Comparison of ENCODE assay signal across 8 mouse cellular contexts in genomic region chr14:51985301-51986152, GRCm38 (mm10). TPM values are rescaled to one million over a fixed set of nuclear protein-coding genes. Genes with fewer than 3 reads are reported as not detected.
A peak's percentile ranks its signal among the peaks of the same experiment; 100 is the strongest.
DNase-seq lines count a peak whose midpoint lies in the region; ATAC-seq and TF ChIP-seq lines count a peak whose summit lies in the region.

No protein-coding gene starts in this region.

- peak; percentile 57 for TF ChIP-seq POLR2A in heart, adult 2 months (IDR thresholded peaks at IDR 0.05; ENCODE audit: insufficient read depth, low read depth, low read length)
- TF ChIP-seq POLR2A in kidney, adult 2 months (IDR thresholded peaks at IDR 0.05; ENCODE audit: low read depth, low read length), result peak; percentile 13

- intact Hi-C loops in heart, adult 2 months (cut with DNase I), result loop anchor here (2.0 kb wide), 1 partner anchor 23 kb away; no protein-coding TSS in a partner anchor

- peaks cover 5% of the 10 kb centered on the region for H3K79me3 ChIP-seq in C2C12 (ENCODE audit: low read depth)

- peak overlapping the region; percentile 98 for H3K27ac ChIP-seq in embryonic facial prominence, embryonic 12.5 days
- H3K27ac ChIP-seq in heart, adult 2 months, result peak overlapping the region; percentile 85
- H3K27ac ChIP-seq in kidney, adult 2 months (ENCODE audit: insufficient read depth, low read depth, low read length), result peak overlapping the region; percentile 66
- peak overlapping the region; percentile 70 for H3K27ac ChIP-seq in liver, postnatal 0 days (ENCODE audit: low read depth)
- H3K27ac ChIP-seq in neural tube, embryonic 13.5 days (replicated peaks), result peak overlapping the region; percentile 90

- H3K79me2 ChIP-seq in C2C12 (ENCODE audit: control insufficient read depth, insufficient read depth), result peaks cover 29% of the 10 kb centered on the region
- H3K79me2 ChIP-seq in heart, adult 2 months (replicated peaks; ENCODE audit: control insufficient read depth, insufficient read depth, low read length), result no peaks in the 10 kb centered on the region

- H3K36me3 ChIP-seq in C2C12 (ENCODE audit: control insufficient read depth, insufficient read depth), result peaks cover 24% of the 10 kb centered on the region
- peaks cover 35% of the 10 kb centered on the region for H3K36me3 ChIP-seq in embryonic facial prominence, embryonic 12.5 days
- H3K36me3 ChIP-seq in heart, adult 2 months (ENCODE audit: control insufficient read depth, insufficient read depth, low read length), result no peaks in the 10 kb centered on the region
- H3K36me3 ChIP-seq in kidney, adult 2 months (ENCODE audit: control insufficient read depth, insufficient read depth, low read length), result no peaks in the 10 kb centered on the region
- peaks cover 4% of the 10 kb centered on the region; the same call in 1 of the 2 replicates for H3K36me3 ChIP-seq in liver, postnatal 0 days (replicated peaks; ENCODE audit: insufficient read depth, low read length)
- peaks cover 32% of the 10 kb centered on the region for H3K36me3 ChIP-seq in neural tube, embryonic 13.5 days

- peak overlapping the region; percentile 81 for H3K9ac ChIP-seq in embryonic facial prominence, embryonic 12.5 days
- peak overlapping the region; percentile 69 for H3K9ac ChIP-seq in heart, adult 2 months (ENCODE audit: low read depth, low read length)
- peak overlapping the region; percentile 74 for H3K9ac ChIP-seq in liver, postnatal 0 days (replicated peaks)
- peak overlapping the region; percentile 83 for H3K9ac ChIP-seq in neural tube, embryonic 13.5 days

- H3K4me1 ChIP-seq in embryonic facial prominence, embryonic 12.5 days, result peaks cover 34% of the 10 kb centered on the region
- H3K4me1 ChIP-seq in heart, adult 2 months (ENCODE audit: control insufficient read depth, insufficient read depth, low read length), result no peaks in the 10 kb centered on the region
- H3K4me1 ChIP-seq in kidney, adult 2 months (ENCODE audit: control insufficient read depth, insufficient read depth, low read length), result no peaks in the 10 kb centered on the region
- peaks cover 32% of the 10 kb centered on the region for H3K4me1 ChIP-seq in liver, postnatal 0 days (ENCODE audit: insufficient read depth)
- peaks cover 46% of the 10 kb centered on the region for H3K4me1 ChIP-seq in neural tube, embryonic 13.5 days (replicated peaks)

- TF ChIP-seq CTCF in C2C12 (IDR thresholded peaks at IDR 0.05; ENCODE audit: control insufficient read depth, insufficient read depth, insufficient read length), result no peak
- TF ChIP-seq CTCF in heart, adult 2 months (IDR thresholded peaks at IDR 0.05), result no peak
- TF ChIP-seq CTCF in kidney, adult 2 months (conservative IDR thresholded peaks at IDR 0.05; ENCODE audit: insufficient read depth, insufficient read length, low read depth, low read length), result no peak
- TF ChIP-seq CTCF in liver, postnatal 0 days (IDR thresholded peaks at IDR 0.05; ENCODE audit: low read depth), result no peak

- DNase-seq in adrenal gland, postnatal 10 days, result peak; percentile 84
- DNase-seq in heart, adult 2 months, result peak; percentile 86 to 91
- peak; percentile 77 for DNase-seq in kidney, adult 2 months
- peak; percentile 52 for DNase-seq in liver, postnatal 0 days
- peak; percentile 54 to 85 for DNase-seq in urinary bladder, postnatal 36 days (ENCODE audit: low spot score in 2 of 2)

- no peaks in the 10 kb centered on the region for H3K9me3 ChIP-seq in embryonic facial prominence, embryonic 12.5 days
- no peaks in the 10 kb centered on the region for H3K9me3 ChIP-seq in liver, postnatal 0 days (ENCODE audit: low read length)
- no peaks in the 10 kb centered on the region for H3K9me3 ChIP-seq in neural tube, embryonic 13.5 days

- 0 out of 2 replicates have a peak, but pooled peaks have one; percentile 14 for TF ChIP-seq EP300 in heart, adult 2 months (IDR thresholded peaks at IDR 0.05; ENCODE audit: insufficient read depth, low read depth, low read length)
- no peak for TF ChIP-seq EP300 in liver, postnatal 0 days (IDR thresholded peaks at IDR 0.05; ENCODE audit: low read depth)

- H3ac ChIP-seq in C2C12 (ENCODE audit: control insufficient read depth, insufficient read length, low read depth), result peak overlapping the region; percentile 99

- under 1% methylated on average over 27 of the region's 27 CpGs for WGBS in embryonic facial prominence, embryonic 12.5 days
- 3% methylated on average over 27 of the region's 27 CpGs for WGBS in heart, adult 2 months
- 9% methylated on average over 27 of the region's 27 CpGs for WGBS in kidney, adult 2 months
- WGBS in liver, postnatal 0 days (ENCODE audit: insufficient replicate concordance), result 3% methylated on average over 27 of the region's 27 CpGs
- 0% methylated on average over 26 of the region's 27 CpGs for WGBS in neural tube, embryonic 13.5 days

- peak overlapping the region; percentile 59 for H3K4me3 ChIP-seq in C2C12 (ENCODE audit: insufficient read depth, poor library complexity, severe bottlenecking)
- H3K4me3 ChIP-seq in embryonic facial prominence, embryonic 12.5 days, result peak overlapping the region; percentile 72
- peak overlapping the region; percentile 82 for H3K4me3 ChIP-seq in heart, adult 2 months
- H3K4me3 ChIP-seq in kidney, adult 2 months (ENCODE audit: insufficient read depth, low read depth, low read length), result peak overlapping the region; percentile 80
- H3K4me3 ChIP-seq in liver, postnatal 0 days (ENCODE audit: low read depth, low read length), result peak overlapping the region; percentile 74
- peak overlapping the region; percentile 74 for H3K4me3 ChIP-seq in neural tube, embryonic 13.5 days

- no peaks in the 10 kb centered on the region for H3K27me3 ChIP-seq in C2C12 (ENCODE audit: control insufficient read depth, insufficient read depth, insufficient read length)
- H3K27me3 ChIP-seq in embryonic facial prominence, embryonic 12.5 days, result no peaks in the 10 kb centered on the region
- no peaks in the 10 kb centered on the region for H3K27me3 ChIP-seq in heart, adult 2 months (ENCODE audit: control insufficient read depth, insufficient read depth, low read length)
- no peaks in the 10 kb centered on the region for H3K27me3 ChIP-seq in kidney, adult 2 months (replicated peaks; ENCODE audit: control insufficient read depth, insufficient read depth, low read length)
- no peaks in the 10 kb centered on the region; the same call in 1 of the 2 replicates for H3K27me3 ChIP-seq in liver, postnatal 0 days (ENCODE audit: insufficient read depth, low read length)
- H3K27me3 ChIP-seq in neural tube, embryonic 13.5 days, result no peaks in the 10 kb centered on the region

- peak; percentile 67 for ATAC-seq in embryonic facial prominence, embryonic 12.5 days (ENCODE audit: insufficient number of reproducible peaks, insufficient read depth, low FRiP score, low TSS enrichment)
- peak; percentile 57 for ATAC-seq in liver, postnatal 0 days
- ATAC-seq in neural tube, embryonic 13.5 days (ENCODE audit: low read depth), result peak; percentile 51

- H3K4me2 ChIP-seq in embryonic facial prominence, embryonic 12.5 days (replicated peaks), result peak overlapping the region; percentile 73
- H3K4me2 ChIP-seq in liver, postnatal 0 days (ENCODE audit: low read depth, low read length), result peak overlapping the region; percentile 100
- H3K4me2 ChIP-seq in neural tube, embryonic 13.5 days, result peak overlapping the region; percentile 82

TF ChIP-seq in C2C12, 6 proteins besides CTCF, POLR2A, EP300 and RAD21:
- no peak for TF ChIP-seq FOSL1 (IDR thresholded peaks at IDR 0.05; ENCODE audit: insufficient read depth, low read length, poor library complexity, severe bottlenecking)
- peak; percentile 76 for TF ChIP-seq MYOD1 (IDR thresholded peaks at IDR 0.05; ENCODE audit: control insufficient read depth, insufficient read length, low read depth)
- no peak for TF ChIP-seq USF1 (IDR thresholded peaks at IDR 0.05; ENCODE audit: low read depth)

RNA-seq across cellular contexts. Expression of gene Arhgef40, which starts 1.0 kb away (rescaled TPM):
- polyA plus RNA-seq in C2C12 (2012; fragmentation: generic; extraction: Trizol), result 55.6 TPM
- 10 to 100 TPM; 60.8 to 78.7 TPM for total RNA-seq in adrenal gland, postnatal 10 days (2021)
- 204 and 214 TPM in 2 replicates for polyA plus RNA-seq in embryonic facial prominence, embryonic 12.5 days (2016; fragmentation: Nextera tagmentation; extraction: Ambion mirVana)
- 10 to 100 TPM; 27.2 to 27.8 TPM for total RNA-seq in heart, adult 2 months (2021)
- 42.6 and 49.0 TPM in 2 replicates for polyA plus RNA-seq in heart, adult 2 months (2012; rRNA removed)
- 36.1 and 37.4 TPM in 2 replicates for polyA plus RNA-seq in kidney, adult 2 months (2012; rRNA removed)
- polyA plus RNA-seq in liver, postnatal 0 days (2015; fragmentation: Nextera tagmentation; extraction: Ambion mirVana), result 5.8 and 7.2 TPM in 2 replicates
- polyA plus RNA-seq in neural tube, embryonic 13.5 days (2015; fragmentation: Nextera tagmentation; extraction: Ambion mirVana), result 69.0 and 72.9 TPM in 2 replicates

RNA-seq across cellular contexts. Expression of gene Tmem253, which starts 29.9 kb away (rescaled TPM):
- 0.46 TPM for polyA plus RNA-seq in C2C12 (2012; fragmentation: generic; extraction: Trizol)
- total RNA-seq in adrenal gland, postnatal 10 days (2021), result 1 to 10 TPM; 4.8 to 7.0 TPM
- polyA plus RNA-seq in embryonic facial prominence, embryonic 12.5 days (2016; fragmentation: Nextera tagmentation; extraction: Ambion mirVana), result 0.51 and 0.63 TPM in 2 replicates
- total RNA-seq in heart, adult 2 months (2021), result 1 to 10 TPM; 2.2 to 4.2 TPM
- 2.8 and 3.8 TPM in 2 replicates for polyA plus RNA-seq in heart, adult 2 months (2012; rRNA removed)
- 2.4 and 2.5 TPM in 2 replicates for polyA plus RNA-seq in kidney, adult 2 months (2012; rRNA removed)
- 0.23 and 0.31 TPM in 2 replicates for polyA plus RNA-seq in liver, postnatal 0 days (2015; fragmentation: Nextera tagmentation; extraction: Ambion mirVana)
- not detected in 2 replicates for polyA plus RNA-seq in neural tube, embryonic 13.5 days (2015; fragmentation: Nextera tagmentation; extraction: Ambion mirVana)

RNA-seq across cellular contexts. Expression of gene Zfp219, which starts 35.0 kb away (rescaled TPM):
- polyA plus RNA-seq in C2C12 (2012; fragmentation: generic; extraction: Trizol), result 17.6 TPM
- 10 to 100 TPM; 54.6 to 59.2 TPM for total RNA-seq in adrenal gland, postnatal 10 days (2021)
- polyA plus RNA-seq in embryonic facial prominence, embryonic 12.5 days (2016; fragmentation: Nextera tagmentation; extraction: Ambion mirVana), result 56.7 and 60.6 TPM in 2 replicates
- total RNA-seq in heart, adult 2 months (2021), result 10 to 100 TPM; 26.8 to 30.0 TPM
- polyA plus RNA-seq in heart, adult 2 months (2012; rRNA removed), result 38.6 and 42.0 TPM in 2 replicates
- polyA plus RNA-seq in kidney, adult 2 months (2012; rRNA removed), result 43.2 and 61.8 TPM in 2 replicates
- 8.8 and 9.0 TPM in 2 replicates for polyA plus RNA-seq in liver, postnatal 0 days (2015; fragmentation: Nextera tagmentation; extraction: Ambion mirVana)
- 32.3 and 32.5 TPM in 2 replicates for polyA plus RNA-seq in neural tube, embryonic 13.5 days (2015; fragmentation: Nextera tagmentation; extraction: Ambion mirVana)

RNA-seq across cellular contexts. Expression of gene Olfr221, which starts 56.7 kb away (rescaled TPM):
- not detected for polyA plus RNA-seq in C2C12 (2012; fragmentation: generic; extraction: Trizol)
- not detected for total RNA-seq in adrenal gland, postnatal 10 days (2021)
- not detected in 2 replicates for polyA plus RNA-seq in embryonic facial prominence, embryonic 12.5 days (2016; fragmentation: Nextera tagmentation; extraction: Ambion mirVana)
- total RNA-seq in heart, adult 2 months (2021), result not detected
- not detected in 2 replicates for polyA plus RNA-seq in heart, adult 2 months (2012; rRNA removed)
- polyA plus RNA-seq in kidney, adult 2 months (2012; rRNA removed), result not detected in 2 replicates
- polyA plus RNA-seq in liver, postnatal 0 days (2015; fragmentation: Nextera tagmentation; extraction: Ambion mirVana), result not detected in 2 replicates
- not detected in 2 replicates for polyA plus RNA-seq in neural tube, embryonic 13.5 days (2015; fragmentation: Nextera tagmentation; extraction: Ambion mirVana)

Comparison
In these comparisons a context has a peak if more than half of its experiments do, and no peak if none do; other contexts are left out.
1. Peak in every context shown above with its lines: DNase-seq, ATAC-seq, H3K4me3 ChIP-seq and H3K27ac ChIP-seq.